Mouse (Mus musculus): Measurements from ENCODE around the gene Selenom. TPM values are rescaled to one million over a fixed set of nuclear protein-coding genes. Genes with fewer than 3 reads are reported as not detected.

Selenom gene
- total RNA-seq, 1 experiment = 43.8 TPM

DNA sequence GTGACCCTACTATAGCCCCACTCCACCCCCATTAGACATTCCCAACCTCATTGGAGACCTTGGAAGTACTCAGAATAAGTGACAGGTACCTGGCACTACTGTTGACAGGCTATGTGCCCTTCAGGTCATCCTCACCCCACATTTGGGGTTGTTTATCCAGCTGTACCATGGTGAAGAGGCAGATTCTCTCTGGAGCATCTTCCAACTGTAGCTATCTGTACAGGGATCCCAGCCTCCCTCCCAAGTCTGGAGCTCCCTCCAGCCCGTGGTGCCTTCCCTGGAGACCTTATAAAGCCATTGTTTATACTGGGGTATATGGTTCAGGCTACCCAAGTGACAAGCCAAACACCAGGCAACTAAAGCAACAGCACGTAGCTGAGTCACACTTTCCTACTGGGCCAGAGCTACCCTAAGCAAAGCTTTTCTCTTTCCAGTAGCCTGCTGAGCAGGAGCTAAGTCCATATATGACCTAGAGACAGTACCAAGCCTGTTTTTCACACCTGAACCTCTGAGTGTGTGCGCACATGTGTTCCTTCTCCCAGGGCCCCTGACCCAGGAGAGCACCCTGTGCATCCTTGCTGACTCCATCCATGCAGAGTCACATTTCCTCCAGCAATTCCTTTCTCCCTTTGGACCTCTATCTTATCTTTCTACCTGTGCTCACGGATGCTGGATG lies 4.7 kb downstream of the Selenom start:
- H3K36me3 ChIP-seq (ENCODE audit: control insufficient read depth, insufficient read depth, low read length, poor library complexity, severe bottlenecking) = peaks cover 15% of the 10 kb centered on the region; the same call in 1 of the 2 replicates
- no peaks in the 10 kb centered on the region for H3K9me3 ChIP-seq (ENCODE audit: control insufficient read depth, insufficient read depth, low read depth, low read length)
- no peak overlapping the region for H3K9ac ChIP-seq (ENCODE audit: insufficient read depth, low read depth, low read length, poor library complexity, severe bottlenecking)
- no peak for TF ChIP-seq HCFC1 (IDR thresholded peaks at IDR 0.05; ENCODE audit: borderline replicate concordance, insufficient read depth, low read length)
- no peak for TF ChIP-seq ZNF384 (IDR thresholded peaks at IDR 0.05; ENCODE audit: low read depth, low read length)
- no peak for TF ChIP-seq CHD2 (IDR thresholded peaks at IDR 0.05; ENCODE audit: low read depth, low read length)
- no peak for TF ChIP-seq ZC3H11A (IDR thresholded peaks at IDR 0.05; ENCODE audit: borderline replicate concordance, low read depth, low read length)
- TF ChIP-seq MAFK (IDR thresholded peaks at IDR 0.05; ENCODE audit: insufficient read depth, low read depth, low read length) = no peak
- in situ Hi-C loops (cut with MboI; ENCODE audit: low sequenced_read_pairs in 2 of 2, unreplicated experiment in 2 of 2) = no loop called here
- no peak for DNase-seq (ENCODE audit: low read depth, low spot score)
- H3K4me1 ChIP-seq (ENCODE audit: control insufficient read depth in 2 of 2, insufficient read depth in 2 of 2, low read length in 2 of 2, poor library complexity in 1 of 2) = peaks cover 3 to 21% of the 10 kb centered on the region in 2 experiments
- H3K27ac ChIP-seq (ENCODE audit: insufficient read depth, low read depth, low read length, poor library complexity, severe bottlenecking) = no peak overlapping the region
- H3K4me3 ChIP-seq (ENCODE audit: insufficient read depth in 1 of 2, low read depth in 1 of 2, low read length in 2 of 2, poor library complexity in 1 of 2, severe bottlenecking in 1 of 2) = no peak overlapping the region

DNA sequence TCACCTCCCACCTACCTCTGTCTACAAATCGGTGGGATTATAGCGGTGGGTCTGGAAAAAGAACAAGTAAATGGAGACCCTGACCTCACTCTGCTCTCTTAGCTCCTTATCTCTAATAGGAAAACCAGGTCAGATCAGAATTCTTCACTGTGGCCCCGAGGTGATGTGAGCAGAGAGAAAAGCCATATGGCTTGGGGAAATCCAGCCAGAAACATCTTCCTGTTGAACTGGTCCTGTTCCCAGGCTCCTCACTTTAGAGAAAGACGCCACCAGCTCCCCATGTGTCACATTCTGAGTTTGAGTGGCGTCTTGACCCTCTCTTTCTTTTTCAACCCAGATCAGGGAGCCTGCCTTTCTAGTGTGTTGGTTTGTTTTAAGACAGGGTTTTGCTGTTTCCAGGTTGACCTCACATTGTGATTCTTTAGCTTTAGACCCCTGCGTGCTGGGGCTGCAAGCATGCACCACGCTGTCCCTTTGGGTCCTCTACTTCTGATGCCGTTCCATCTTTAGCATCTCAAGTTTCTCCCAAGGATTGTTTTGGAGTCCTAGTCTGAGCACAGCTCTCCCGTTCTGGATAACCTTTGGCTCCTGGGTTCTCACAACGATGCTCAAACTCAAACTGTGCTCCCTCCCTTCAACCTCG lies 5.4 kb downstream of the Selenom start:
- in situ Hi-C loops (cut with MboI; ENCODE audit: low sequenced_read_pairs in 2 of 2, unreplicated experiment in 2 of 2) = no loop called here

DNA sequence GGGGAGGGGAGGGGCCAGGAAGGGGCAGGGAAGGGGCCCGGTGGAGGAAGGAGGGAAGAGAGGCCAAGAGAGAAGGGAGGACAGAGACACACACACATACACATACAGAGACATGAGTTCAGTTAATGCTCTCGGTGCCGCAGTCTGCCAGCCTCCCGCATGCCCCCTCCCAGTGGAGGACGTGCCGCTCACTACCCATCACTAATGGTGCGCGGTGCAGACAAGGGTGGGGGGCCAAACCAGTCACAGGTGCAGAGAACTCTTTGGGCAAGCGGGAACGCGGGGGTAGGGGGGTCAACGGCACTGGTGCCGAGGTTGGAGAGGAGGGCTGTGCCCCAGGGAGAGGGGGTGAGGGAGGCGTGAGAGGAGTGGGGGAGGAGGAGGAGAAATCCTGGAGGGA lies 6.4 kb downstream of the Selenom start:
- H3K27ac ChIP-seq (ENCODE audit: insufficient read depth, low read depth, low read length, poor library complexity, severe bottlenecking) = no peak overlapping the region
- H3K36me3 ChIP-seq (ENCODE audit: control insufficient read depth, insufficient read depth, low read length, poor library complexity, severe bottlenecking) = peaks cover 30% of the 10 kb centered on the region; the same call in 1 of the 2 replicates
- peaks cover 3 to 19% of the 10 kb centered on the region in 2 experiments for H3K4me1 ChIP-seq (ENCODE audit: control insufficient read depth in 2 of 2, insufficient read depth in 2 of 2, low read length in 2 of 2, poor library complexity in 1 of 2)
- no peak for DNase-seq (ENCODE audit: low read depth, low spot score)
- no peaks in the 10 kb centered on the region for H3K9me3 ChIP-seq (ENCODE audit: control insufficient read depth, insufficient read depth, low read depth, low read length)
- TF ChIP-seq CHD2 (IDR thresholded peaks at IDR 0.05; ENCODE audit: low read depth, low read length) (no peak), MAFK (IDR thresholded peaks at IDR 0.05; ENCODE audit: insufficient read depth, low read depth, low read length) (no peak), ZNF384 (IDR thresholded peaks at IDR 0.05; ENCODE audit: low read depth, low read length) (no peak), ZC3H11A (IDR thresholded peaks at IDR 0.05; ENCODE audit: borderline replicate concordance, low read depth, low read length) (no peak), HCFC1 (IDR thresholded peaks at IDR 0.05; ENCODE audit: borderline replicate concordance, insufficient read depth, low read length) (no peak)
- in situ Hi-C loops (cut with MboI; ENCODE audit: low sequenced_read_pairs in 2 of 2, unreplicated experiment in 2 of 2) = no loop called here
- H3K9ac ChIP-seq (ENCODE audit: insufficient read depth, low read depth, low read length, poor library complexity, severe bottlenecking) = no peak overlapping the region
- H3K4me3 ChIP-seq (ENCODE audit: insufficient read depth in 1 of 2, low read depth in 1 of 2, low read length in 2 of 2, poor library complexity in 1 of 2, severe bottlenecking in 1 of 2) = no peak overlapping the region; a peak in 1 of 4 replicates

More for the DNA sequence above, 5.4 kb downstream of the Selenom start:
- H3K27ac ChIP-seq (ENCODE audit: insufficient read depth, low read depth, low read length, poor library complexity, severe bottlenecking) = no peak overlapping the region
- no peak overlapping the region for H3K4me3 ChIP-seq (ENCODE audit: insufficient read depth in 1 of 2, low read depth in 1 of 2, low read length in 2 of 2, poor library complexity in 1 of 2, severe bottlenecking in 1 of 2)
- TF ChIP-seq MAFK (IDR thresholded peaks at IDR 0.05; ENCODE audit: insufficient read depth, low read depth, low read length) (no peak), ZNF384 (IDR thresholded peaks at IDR 0.05; ENCODE audit: low read depth, low read length) (no peak), HCFC1 (IDR thresholded peaks at IDR 0.05; ENCODE audit: borderline replicate concordance, insufficient read depth, low read length) (no peak), CHD2 (IDR thresholded peaks at IDR 0.05; ENCODE audit: low read depth, low read length) (no peak), ZC3H11A (IDR thresholded peaks at IDR 0.05; ENCODE audit: borderline replicate concordance, low read depth, low read length) (no peak)
- DNase-seq (ENCODE audit: low read depth, low spot score) = no peak
- no peaks in the 10 kb centered on the region for H3K9me3 ChIP-seq (ENCODE audit: control insufficient read depth, insufficient read depth, low read depth, low read length)
- H3K36me3 ChIP-seq (ENCODE audit: control insufficient read depth, insufficient read depth, low read length, poor library complexity, severe bottlenecking) = peaks cover 21% of the 10 kb centered on the region; the same call in 1 of the 2 replicates
- H3K4me1 ChIP-seq (ENCODE audit: control insufficient read depth in 2 of 2, insufficient read depth in 2 of 2, low read length in 2 of 2, poor library complexity in 1 of 2) = peaks cover 3 to 21% of the 10 kb centered on the region in 2 experiments
- H3K9ac ChIP-seq (ENCODE audit: insufficient read depth, low read depth, low read length, poor library complexity, severe bottlenecking) = no peak overlapping the region

DNA sequence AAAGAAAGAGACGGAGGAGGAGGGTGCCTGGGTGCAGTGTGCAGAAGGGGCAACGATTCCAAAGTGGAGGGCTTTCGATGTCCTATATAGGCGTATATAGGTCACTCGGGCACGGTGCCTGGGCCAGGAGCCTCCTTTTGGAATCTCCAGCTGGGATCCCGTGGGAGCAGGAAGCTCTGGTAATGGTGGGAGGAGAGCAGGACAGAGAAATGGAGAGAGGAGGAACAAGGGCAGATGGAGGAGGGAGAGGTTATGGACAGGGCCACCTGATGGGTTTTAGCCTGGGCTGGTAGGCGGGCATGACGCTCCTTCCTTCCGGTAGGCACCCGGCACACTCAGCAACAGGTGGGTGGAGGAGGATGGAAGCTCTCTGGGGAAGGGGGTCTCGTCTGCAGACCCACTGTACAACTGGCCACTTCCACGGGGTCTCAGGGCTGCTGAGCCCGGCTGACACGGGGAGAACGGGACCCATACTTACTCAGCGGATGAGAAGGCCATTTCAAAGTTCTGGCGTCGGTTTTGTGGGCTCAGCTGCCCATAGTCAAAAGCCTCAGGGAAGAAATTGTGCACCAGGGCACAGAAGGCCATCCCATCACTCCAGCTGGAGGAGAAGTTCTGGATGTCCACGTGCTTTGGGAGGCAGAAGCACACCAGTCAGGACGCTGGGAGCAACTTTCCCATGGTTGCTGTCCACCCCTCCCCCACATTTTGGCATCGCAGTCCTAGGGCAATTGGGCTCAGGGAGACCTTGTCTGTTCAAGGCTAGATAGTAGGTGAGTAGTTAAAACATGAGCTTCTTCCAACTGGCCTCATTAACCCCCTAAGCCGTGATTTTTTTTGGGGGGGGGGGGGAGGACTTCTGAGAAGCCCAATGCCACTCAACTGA lies 7.1 kb downstream of the Selenom start:
- Histone ChIP-seq H3K4me3 (ENCODE audit: insufficient read depth in 1 of 2, low read depth in 1 of 2, low read length in 2 of 2, poor library complexity in 1 of 2, severe bottlenecking in 1 of 2) (no peak overlapping the region), H3K36me3 (ENCODE audit: control insufficient read depth, insufficient read depth, low read length, poor library complexity, severe bottlenecking) (peaks cover 33% of the 10 kb centered on the region; the same call in 1 of the 2 replicates), H3K4me1 (ENCODE audit: control insufficient read depth in 2 of 2, insufficient read depth in 2 of 2, low read length in 2 of 2, poor library complexity in 1 of 2) (peaks cover 3 to 16% of the 10 kb centered on the region in 2 experiments), H3K9ac (ENCODE audit: insufficient read depth, low read depth, low read length, poor library complexity, severe bottlenecking) (no peak overlapping the region), H3K9me3 (ENCODE audit: control insufficient read depth, insufficient read depth, low read depth, low read length) (no peaks in the 10 kb centered on the region), H3K27ac (ENCODE audit: insufficient read depth, low read depth, low read length, poor library complexity, severe bottlenecking) (no peak overlapping the region)
- no peak for DNase-seq (ENCODE audit: low read depth, low spot score)
- in situ Hi-C loops (cut with MboI; ENCODE audit: low sequenced_read_pairs in 2 of 2, unreplicated experiment in 2 of 2) = no loop called here
- TF ChIP-seq ZC3H11A (IDR thresholded peaks at IDR 0.05; ENCODE audit: borderline replicate concordance, low read depth, low read length) (no peak), ZNF384 (IDR thresholded peaks at IDR 0.05; ENCODE audit: low read depth, low read length) (no peak), CHD2 (IDR thresholded peaks at IDR 0.05; ENCODE audit: low read depth, low read length) (no peak), HCFC1 (IDR thresholded peaks at IDR 0.05; ENCODE audit: borderline replicate concordance, insufficient read depth, low read length) (no peak), MAFK (IDR thresholded peaks at IDR 0.05; ENCODE audit: insufficient read depth, low read depth, low read length) (no peak)
